Mouse (Mus musculus): ENCODE results near the gene Olfm2. TPM values are rescaled to one million over a fixed set of nuclear protein-coding genes. Genes with fewer than 3 reads are reported as not detected.

Gene Olfm2
- polyA plus RNA-seq, 1 experiment from 2014 or later: 143 TPM

GRCm38 (mm10) chr9:20762197-20762961, 16.2 kb upstream of the Olfm2 start:
- no peak overlapping the region for H3K27ac ChIP-seq (replicated peaks; ENCODE audit: low read depth, low read length)
- 49% methylated on average over 7 of the region's 7 CpGs for WGBS
- H3K27me3 ChIP-seq (ENCODE audit: control insufficient read depth, insufficient read depth, low read length): no peaks in the 10 kb centered on the region
- no peak overlapping the region for H3K4me3 ChIP-seq (replicated peaks; ENCODE audit: low read depth, low read length)
- DNase-seq: no peak
- H3K36me3 ChIP-seq (ENCODE audit: control insufficient read depth, insufficient read depth, low read length): no peaks in the 10 kb centered on the region
- 0 out of 2 replicates have a peak, but pooled peaks cover 4% of the 10 kb centered on the region for H3K9me3 ChIP-seq (ENCODE audit: control insufficient read depth, low read length)
- no peaks in the 10 kb centered on the region for H3K4me1 ChIP-seq (ENCODE audit: control insufficient read depth, insufficient read depth, low read length)
- no peak overlapping the region for H3K4me2 ChIP-seq (ENCODE audit: low read length)
- no peak overlapping the region for H3K9ac ChIP-seq (replicated peaks; ENCODE audit: low read length)
- ATAC-seq (ENCODE audit: low FRiP score, low TSS enrichment): no peak

GRCm38 (mm10) chr9:20761388-20761787, 15.2 kb upstream of the Olfm2 start:
- 0 out of 2 replicates have a peak, but pooled peaks cover 4% of the 10 kb centered on the region for H3K9me3 ChIP-seq (ENCODE audit: control insufficient read depth, low read length)
- ATAC-seq (ENCODE audit: low FRiP score, low TSS enrichment) (no peak), DNase-seq (no peak)
- no peak overlapping the region for H3K4me3 ChIP-seq (replicated peaks; ENCODE audit: low read depth, low read length)
- H3K9ac ChIP-seq (replicated peaks; ENCODE audit: low read length): no peak overlapping the region
- no peaks in the 10 kb centered on the region for H3K27me3 ChIP-seq (ENCODE audit: control insufficient read depth, insufficient read depth, low read length)
- no peak overlapping the region for H3K27ac ChIP-seq (replicated peaks; ENCODE audit: low read depth, low read length)
- H3K4me1 ChIP-seq (ENCODE audit: control insufficient read depth, insufficient read depth, low read length): no peaks in the 10 kb centered on the region
- H3K4me2 ChIP-seq (ENCODE audit: low read length): no peak overlapping the region
- 76% methylated on average over 3 of the region's 3 CpGs for WGBS
- no peaks in the 10 kb centered on the region for H3K36me3 ChIP-seq (ENCODE audit: control insufficient read depth, insufficient read depth, low read length)

- WGBS: 70% methylated on average over 12 of the region's 12 CpGs
- Histone ChIP-seq H3K9ac (replicated peaks; ENCODE audit: low read length) (no peak overlapping the region), H3K36me3 (ENCODE audit: control insufficient read depth, insufficient read depth, low read length) (no peaks in the 10 kb centered on the region), H3K4me2 (ENCODE audit: low read length) (no peak overlapping the region), H3K9me3 (ENCODE audit: control insufficient read depth, low read length) (0 out of 2 replicates have a peak, but pooled peaks cover 4% of the 10 kb centered on the region), H3K27ac (replicated peaks; ENCODE audit: low read depth, low read length) (no peak overlapping the region), H3K4me3 (replicated peaks; ENCODE audit: low read depth, low read length) (no peak overlapping the region), H3K27me3 (ENCODE audit: control insufficient read depth, insufficient read depth, low read length) (no peaks in the 10 kb centered on the region), H3K4me1 (ENCODE audit: control insufficient read depth, insufficient read depth, low read length) (no peaks in the 10 kb centered on the region)
- ATAC-seq (ENCODE audit: low FRiP score, low TSS enrichment): no peak
- no peak for DNase-seq
Measured at GRCm38 (mm10) chr9:20760813-20761212, 14.7 kb upstream of the Olfm2 start.

- H3K4me2 ChIP-seq (ENCODE audit: low read length): no peak overlapping the region
- no peaks in the 10 kb centered on the region for H3K4me1 ChIP-seq (ENCODE audit: control insufficient read depth, insufficient read depth, low read length)
- ATAC-seq (ENCODE audit: low FRiP score, low TSS enrichment) (no peak), DNase-seq (no peak)
- WGBS: 93% methylated on average over 6 of the region's 6 CpGs
- 0 out of 2 replicates have a peak, but pooled peaks cover 4% of the 10 kb centered on the region for H3K9me3 ChIP-seq (ENCODE audit: control insufficient read depth, low read length)
- no peak overlapping the region for H3K27ac ChIP-seq (replicated peaks; ENCODE audit: low read depth, low read length)
- no peaks in the 10 kb centered on the region for H3K27me3 ChIP-seq (ENCODE audit: control insufficient read depth, insufficient read depth, low read length)
- H3K36me3 ChIP-seq (ENCODE audit: control insufficient read depth, insufficient read depth, low read length): no peaks in the 10 kb centered on the region
- no peak overlapping the region for H3K9ac ChIP-seq (replicated peaks; ENCODE audit: low read length)
- H3K4me3 ChIP-seq (replicated peaks; ENCODE audit: low read depth, low read length): no peak overlapping the region
Measured at GRCm38 (mm10) chr9:20758896-20759295, 12.7 kb upstream of the Olfm2 start.

- no peaks in the 10 kb centered on the region for H3K4me1 ChIP-seq (ENCODE audit: control insufficient read depth, insufficient read depth, low read length)
- DNase-seq (no peak), ATAC-seq (ENCODE audit: low FRiP score, low TSS enrichment) (no peak)
- H3K9me3 ChIP-seq (ENCODE audit: control insufficient read depth, low read length): 0 out of 2 replicates have a peak, but pooled peaks cover 4% of the 10 kb centered on the region
- H3K36me3 ChIP-seq (ENCODE audit: control insufficient read depth, insufficient read depth, low read length): no peaks in the 10 kb centered on the region
- H3K4me3 ChIP-seq (replicated peaks; ENCODE audit: low read depth, low read length): no peak overlapping the region
- 88% methylated on average over 2 of the region's 2 CpGs for WGBS
- H3K27ac ChIP-seq (replicated peaks; ENCODE audit: low read depth, low read length): no peak overlapping the region
- H3K9ac ChIP-seq (replicated peaks; ENCODE audit: low read length): no peak overlapping the region
- no peaks in the 10 kb centered on the region for H3K27me3 ChIP-seq (ENCODE audit: control insufficient read depth, insufficient read depth, low read length)
- no peak overlapping the region for H3K4me2 ChIP-seq (ENCODE audit: low read length)
Measured at GRCm38 (mm10) chr9:20758243-20758642, 12.1 kb upstream of the Olfm2 start.

GRCm38 (mm10) chr9:20757087-20757955, 11.2 kb upstream of the Olfm2 start:
- H3K9me3 ChIP-seq (ENCODE audit: control insufficient read depth, low read length): 0 out of 2 replicates have a peak, but pooled peaks cover 4% of the 10 kb centered on the region
- no peak overlapping the region for H3K4me2 ChIP-seq (ENCODE audit: low read length)
- no peak overlapping the region for H3K27ac ChIP-seq (replicated peaks; ENCODE audit: low read depth, low read length)
- no peaks in the 10 kb centered on the region for H3K27me3 ChIP-seq (ENCODE audit: control insufficient read depth, insufficient read depth, low read length)
- H3K4me1 ChIP-seq (ENCODE audit: control insufficient read depth, insufficient read depth, low read length): no peaks in the 10 kb centered on the region
- WGBS: 62% methylated on average over 6 of the region's 6 CpGs
- no peak for ATAC-seq (ENCODE audit: low FRiP score, low TSS enrichment)
- no peaks in the 10 kb centered on the region for H3K36me3 ChIP-seq (ENCODE audit: control insufficient read depth, insufficient read depth, low read length)
- peak; percentile 79 for DNase-seq
- H3K9ac ChIP-seq (replicated peaks; ENCODE audit: low read length): no peak overlapping the region
- H3K4me3 ChIP-seq (replicated peaks; ENCODE audit: low read depth, low read length): no peak overlapping the region

GRCm38 (mm10) chr9:20756081-20756700, 10.0 kb upstream of the Olfm2 start:
- Histone ChIP-seq H3K36me3 (ENCODE audit: control insufficient read depth, insufficient read depth, low read length) (no peaks in the 10 kb centered on the region), H3K9ac (replicated peaks; ENCODE audit: low read length) (no peak overlapping the region), H3K27me3 (ENCODE audit: control insufficient read depth, insufficient read depth, low read length) (no peaks in the 10 kb centered on the region), H3K4me2 (ENCODE audit: low read length) (no peak overlapping the region), H3K4me1 (ENCODE audit: control insufficient read depth, insufficient read depth, low read length) (no peaks in the 10 kb centered on the region), H3K27ac (replicated peaks; ENCODE audit: low read depth, low read length) (no peak overlapping the region), H3K4me3 (replicated peaks; ENCODE audit: low read depth, low read length) (no peak overlapping the region), H3K9me3 (ENCODE audit: control insufficient read depth, low read length) (0 out of 2 replicates have a peak, but pooled peaks cover 4% of the 10 kb centered on the region)
- DNase-seq: no peak
- no peak for ATAC-seq (ENCODE audit: low FRiP score, low TSS enrichment)
- WGBS: 83% methylated on average over 4 of the region's 4 CpGs

GRCm38 (mm10) chr9:20754335-20754734, 8.2 kb upstream of the Olfm2 start:
- no peaks in the 10 kb centered on the region for H3K4me1 ChIP-seq (ENCODE audit: control insufficient read depth, insufficient read depth, low read length)
- no peaks in the 10 kb centered on the region for H3K27me3 ChIP-seq (ENCODE audit: control insufficient read depth, insufficient read depth, low read length)
- 87% methylated on average over 2 of the region's 2 CpGs for WGBS
- H3K27ac ChIP-seq (replicated peaks; ENCODE audit: low read depth, low read length): no peak overlapping the region
- no peaks in the 10 kb centered on the region for H3K36me3 ChIP-seq (ENCODE audit: control insufficient read depth, insufficient read depth, low read length)
- H3K9ac ChIP-seq (replicated peaks; ENCODE audit: low read length): no peak overlapping the region
- no peak overlapping the region for H3K4me3 ChIP-seq (replicated peaks; ENCODE audit: low read depth, low read length)
- no peaks in the 10 kb centered on the region for H3K9me3 ChIP-seq (ENCODE audit: control insufficient read depth, low read length)
- H3K4me2 ChIP-seq (ENCODE audit: low read length): no peak overlapping the region
- no peak for ATAC-seq (ENCODE audit: low FRiP score, low TSS enrichment)
- DNase-seq: no peak

Measured in midbrain, embryonic 14.5 days (tissue).